Mouse (Mus musculus) C2C12 (cell line): ENCODE data around the gene BC061237. TPM values are rescaled to one million over a fixed set of nuclear protein-coding genes. Genes with fewer than 3 reads are reported as not detected.
"Not testable (repeated sequence)": the region's sequence is repeated elsewhere in the genome, so short reads cannot be mapped to it uniquely, and the experiment has no call there.

ENCODE experiments used
- H3K27me3 ChIP-seq: one replicate; pipeline ENCODE4 v1.6.1; 2011; ENCODE audit not compliant: control insufficient read depth, insufficient read depth, insufficient read length
- H3K36me3 ChIP-seq: one replicate; pipeline ENCODE4 v1.6.1; 2011; ENCODE audit not compliant: control insufficient read depth, insufficient read depth
- H3K4me3 ChIP-seq: one replicate; pipeline ENCODE4 v1.5.1; 2011; ENCODE audit warnings: mild to moderate bottlenecking, control low read depth; ENCODE audit not compliant: poor library complexity, insufficient read depth, severe bottlenecking
- H3K79me2 ChIP-seq: one replicate; pipeline ENCODE4 v1.6.1; 2011; ENCODE audit not compliant: control insufficient read depth, insufficient read depth
- H3K79me3 ChIP-seq: one replicate; pipeline ENCODE4 v1.6.1; 2011; ENCODE audit warnings: low read depth, control low read depth
- H3ac ChIP-seq: one replicate; pipeline ENCODE3; 2011; ENCODE audit warnings: low read depth; ENCODE audit not compliant: control insufficient read depth, insufficient read length
- long read RNA-seq, 2 experiments: library from polyadenylated mRNA; unstranded; transcript quantifications; one replicate each; pipeline ENCODE4 v2.0.0; 2019 to 2020
- polyA plus RNA-seq: library from polyadenylated mRNA; unstranded; fragments of >200 nt; fragmentation: generic; extraction: Trizol; gene quantifications from one replicate; pipeline ENCODE4 v1.2.1, GENCODE M21; 2012; ENCODE audit warnings: missing spikeins

The BC061237 gene
- not detected for polyA plus RNA-seq
- long read RNA-seq, experiment 1 = 0 reads
- long read RNA-seq, experiment 2 = 0 reads

- not testable (repeated sequence) for H3K4me3 ChIP-seq, H3ac ChIP-seq, H3K36me3 ChIP-seq, H3K27me3 ChIP-seq, H3K79me2 ChIP-seq, H3K79me3 ChIP-seq
Measured at GRCm38 (mm10) chr14:44492163-44492562, at the start of gene BC061237. TSS of gene BC061237 (plus strand) at chr14:44492463.

DNA sequence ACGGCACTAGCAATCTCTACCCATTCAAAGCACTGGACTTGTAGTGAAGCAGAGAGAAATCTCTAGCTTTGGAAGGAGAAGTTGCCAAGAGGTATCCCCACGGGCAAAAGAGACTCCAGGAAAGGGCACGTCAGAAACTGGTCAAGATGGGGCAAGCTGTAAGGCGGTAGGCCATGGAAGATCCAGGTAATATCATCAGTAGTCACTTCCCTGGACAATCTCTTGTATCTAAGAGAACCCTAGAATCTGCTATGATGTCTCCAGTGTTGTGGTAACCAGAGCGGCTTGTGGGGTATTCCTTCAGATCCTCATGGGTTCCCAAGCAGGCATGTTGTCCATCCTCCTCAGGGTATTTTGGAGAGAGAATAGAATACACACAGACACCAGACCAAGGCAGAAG, 25.7 kb downstream of the BC061237 start, which contains the start of gene Gm17093:
Gene Gm17093 (plus strand): TSS at position 301 of the 400 bp plus-strand sequence.
- not testable (repeated sequence) for H3K79me3 ChIP-seq, H3K79me2 ChIP-seq, H3K4me3 ChIP-seq, H3ac ChIP-seq, H3K36me3 ChIP-seq, H3K27me3 ChIP-seq

DNA sequence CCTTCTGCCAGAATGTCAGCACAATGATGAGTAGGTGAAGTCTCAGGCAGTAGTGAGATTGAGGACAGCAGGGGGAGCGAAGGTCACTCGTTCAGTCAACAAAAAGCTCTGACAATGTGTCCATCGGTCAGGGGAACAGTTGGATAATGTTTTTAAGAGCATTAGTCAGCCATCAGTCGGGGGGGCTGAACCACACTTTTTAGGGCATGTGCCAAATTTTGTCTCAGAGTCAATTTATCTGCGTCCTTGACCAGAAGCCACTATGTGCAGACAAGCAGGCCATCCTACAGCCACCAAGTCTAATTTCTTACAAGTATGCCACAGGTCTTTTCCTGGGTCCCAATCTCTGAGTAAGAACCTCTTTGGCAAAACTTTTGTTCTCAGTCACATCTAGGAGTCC, 55.7 kb downstream of the BC061237 start:
- not testable (repeated sequence) for H3K36me3 ChIP-seq, H3K79me3 ChIP-seq, H3K4me3 ChIP-seq, H3K27me3 ChIP-seq, H3ac ChIP-seq, H3K79me2 ChIP-seq

Other genes starting within 250 kb of the BC061237 start
- not detected for gene Gm8220, start 206.9 kb upstream of the BC061237 start, polyA plus RNA-seq
- gene Gm5930, start 153.9 kb upstream of the BC061237 start, polyA plus RNA-seq = not detected
- gene Gm8229, start 127.1 kb upstream of the BC061237 start, polyA plus RNA-seq = not detected
- not detected for gene Gm3371, start 81.8 kb upstream of the BC061237 start, polyA plus RNA-seq
- gene Gm8232, start 58.8 kb upstream of the BC061237 start, polyA plus RNA-seq = not detected
- not detected for gene Gm17093, start 25.8 kb downstream of the BC061237 start, polyA plus RNA-seq
- gene Gm8247, start 90.7 kb downstream of the BC061237 start, polyA plus RNA-seq = not detected
- 0.56 TPM for gene Gm5624, start 135.5 kb downstream of the BC061237 start, polyA plus RNA-seq
- 0.13 TPM for gene Gm8257, start 214.0 kb downstream of the BC061237 start, polyA plus RNA-seq